Mouse (Mus musculus): ENCODE measurements at regions not wholly inside any gene's neighbourhood (a gene's known extent, or its start where the extent isn't known, plus 50 kb on each side); places are given as distances from the start of the nearest gene placed in this dataset.

DNA sequence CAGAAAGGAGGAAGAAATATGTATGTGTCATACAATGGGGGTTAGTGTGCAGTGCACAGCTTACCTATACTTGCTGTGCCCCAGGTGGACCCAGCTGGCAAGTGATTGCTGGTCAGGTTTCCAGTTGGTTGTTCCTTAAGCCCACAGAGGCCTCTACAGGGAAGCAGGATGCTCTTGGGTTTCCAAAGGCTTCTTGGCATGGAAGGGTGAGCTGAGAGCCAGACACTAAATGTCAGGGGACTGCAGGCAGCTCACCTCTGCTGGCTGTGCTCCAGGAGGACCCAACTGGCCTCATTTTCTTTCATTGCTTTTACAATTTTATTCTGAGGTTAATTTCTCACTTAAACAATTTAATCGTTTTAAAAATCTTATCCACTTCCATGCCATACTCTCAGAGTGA lies 108.1 kb downstream of the Gm10184 start:
- Histone ChIP-seq H3K4me3 (no peak overlapping the region), H3K36me3 (replicated peaks) (no peaks in the 10 kb centered on the region), H3K9me3 (no peaks in the 10 kb centered on the region), H3K4me2 (no peak overlapping the region), H3K27ac (no peak overlapping the region), H3K4me1 (no peaks in the 10 kb centered on the region), H3K27me3 (replicated peaks) (no peaks in the 10 kb centered on the region), H3K9ac (no peak overlapping the region)
- no peak for ATAC-seq (replicated peaks)
- 84% methylated on average over 1 of the region's 1 CpGs for WGBS

DNA sequence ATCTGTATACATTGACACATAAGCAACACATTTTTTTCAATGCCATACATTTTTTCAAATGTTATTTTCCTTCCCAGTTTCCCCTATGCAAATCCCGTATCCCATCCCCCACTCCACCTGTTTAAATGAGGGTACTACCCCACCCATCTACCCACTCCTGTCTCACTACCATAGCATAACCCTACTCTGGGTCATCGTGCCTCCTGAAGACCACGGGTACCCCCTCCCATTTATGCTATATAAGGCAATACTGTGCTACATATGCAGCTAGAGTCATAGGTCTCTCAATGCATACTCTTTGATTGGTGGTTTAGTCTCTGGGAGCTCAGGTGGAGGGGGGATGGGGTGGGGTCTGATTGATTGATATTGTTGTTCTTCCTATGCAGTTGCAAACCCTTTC lies 132.7 kb downstream of the Gm10184 start:
- H3K27me3 ChIP-seq (replicated peaks) = no peaks in the 10 kb centered on the region
- H3K36me3 ChIP-seq (replicated peaks) = no peaks in the 10 kb centered on the region
- H3K4me2 ChIP-seq = no peak overlapping the region
- no peak overlapping the region for H3K9ac ChIP-seq
- no peaks in the 10 kb centered on the region for H3K4me1 ChIP-seq
- 85% methylated on average over 3 of the region's 3 CpGs for WGBS
- H3K4me3 ChIP-seq = no peak overlapping the region
- no peak overlapping the region for H3K27ac ChIP-seq
- H3K9me3 ChIP-seq = no peaks in the 10 kb centered on the region
- ATAC-seq (replicated peaks) = no peak

DNA sequence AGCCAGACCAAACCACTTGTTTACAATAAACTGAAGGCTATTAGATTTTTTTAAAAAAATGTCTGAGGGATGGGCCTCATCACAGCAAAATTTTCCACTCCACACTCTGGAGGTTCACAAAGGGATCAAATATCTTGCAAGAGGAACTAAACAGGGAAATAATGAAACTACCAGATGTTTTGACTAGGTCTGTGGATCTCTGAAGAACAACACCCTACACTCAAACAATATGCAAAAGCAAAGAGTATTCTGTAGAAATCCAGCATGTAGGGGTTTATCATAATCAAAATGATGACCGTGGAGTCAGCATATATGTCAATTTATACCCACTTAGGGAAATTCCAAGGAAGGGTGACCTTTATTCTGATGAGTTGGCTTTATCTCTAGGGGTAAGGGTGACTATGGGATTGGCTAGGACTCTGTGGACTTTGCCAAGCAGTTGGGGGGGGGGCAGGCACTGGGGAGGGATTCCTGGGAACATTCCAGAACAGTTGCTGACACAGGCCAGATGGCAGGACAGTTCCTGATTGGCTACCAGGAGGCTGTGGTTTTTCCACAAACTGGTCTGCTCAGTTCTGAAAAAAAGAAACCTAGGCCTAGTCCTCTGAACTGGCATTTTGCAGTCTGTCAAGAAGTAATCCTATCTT lies 143.9 kb downstream of the Gm10184 start:
- Histone ChIP-seq H3K4me2 (no peak overlapping the region), H3K27me3 (replicated peaks) (no peaks in the 10 kb centered on the region), H3K4me3 (no peak overlapping the region), H3K27ac (no peak overlapping the region), H3K9ac (no peak overlapping the region), H3K4me1 (no peaks in the 10 kb centered on the region), H3K36me3 (replicated peaks) (no peaks in the 10 kb centered on the region), H3K9me3 (no peaks in the 10 kb centered on the region)
- 85% methylated on average over 1 of the region's 1 CpGs for WGBS
- no peak for ATAC-seq (replicated peaks)

DNA sequence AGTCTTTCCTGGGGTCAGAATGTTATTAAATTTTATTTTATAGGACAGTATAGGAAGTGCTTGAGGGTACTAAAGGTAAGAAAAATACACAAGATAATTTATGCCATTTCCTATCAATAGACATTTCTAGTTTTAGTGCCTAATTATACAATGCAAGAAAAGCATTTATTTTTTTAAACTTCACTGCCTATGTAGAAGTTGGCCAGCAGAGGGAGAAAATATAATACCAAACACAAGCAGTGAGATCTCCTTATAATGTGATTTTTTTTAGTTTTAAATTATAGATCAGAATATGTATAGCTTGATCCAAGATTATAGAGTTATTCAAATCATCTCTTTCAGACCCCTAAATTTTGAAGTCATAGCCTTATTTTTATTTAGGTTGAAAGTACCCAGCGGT lies 172.8 kb downstream of the Gm10184 start:
- Histone ChIP-seq H3K36me3 (replicated peaks) (no peaks in the 10 kb centered on the region), H3K4me3 (no peak overlapping the region), H3K27me3 (replicated peaks) (no peaks in the 10 kb centered on the region), H3K4me2 (no peak overlapping the region), H3K9me3 (no peaks in the 10 kb centered on the region), H3K27ac (no peak overlapping the region), H3K9ac (no peak overlapping the region), H3K4me1 (no peaks in the 10 kb centered on the region)
- 93% methylated on average over 1 of the region's 1 CpGs for WGBS
- ATAC-seq (replicated peaks) = no peak

DNA sequence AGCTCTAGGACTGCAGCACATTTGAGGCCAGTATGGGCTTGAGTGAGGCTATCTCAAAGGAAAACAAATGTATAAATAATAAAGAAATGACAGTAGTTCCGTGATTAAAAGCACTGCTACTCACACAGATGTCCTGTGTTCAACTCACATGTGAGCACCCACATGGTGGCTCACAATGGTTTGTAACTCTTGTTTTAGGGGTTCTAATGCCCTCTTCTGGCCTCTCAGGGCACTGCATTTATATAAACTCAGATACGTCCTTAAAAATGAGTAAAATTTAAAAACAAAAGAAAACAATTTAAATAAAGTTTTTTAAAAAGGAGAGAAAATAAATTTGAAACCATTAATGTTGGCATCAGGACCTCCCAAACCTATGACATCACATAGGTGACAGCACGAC lies 184.7 kb downstream of the Gm10184 start:
- Histone ChIP-seq H3K36me3 (replicated peaks) (no peaks in the 10 kb centered on the region), H3K27me3 (replicated peaks) (no peaks in the 10 kb centered on the region), H3K4me1 (no peaks in the 10 kb centered on the region), H3K9ac (no peak overlapping the region), H3K4me2 (no peak overlapping the region), H3K27ac (no peak overlapping the region), H3K9me3 (no peaks in the 10 kb centered on the region), H3K4me3 (no peak overlapping the region)
- ATAC-seq (replicated peaks) = no peak
- 68% methylated on average over 3 of the region's 3 CpGs for WGBS

DNA sequence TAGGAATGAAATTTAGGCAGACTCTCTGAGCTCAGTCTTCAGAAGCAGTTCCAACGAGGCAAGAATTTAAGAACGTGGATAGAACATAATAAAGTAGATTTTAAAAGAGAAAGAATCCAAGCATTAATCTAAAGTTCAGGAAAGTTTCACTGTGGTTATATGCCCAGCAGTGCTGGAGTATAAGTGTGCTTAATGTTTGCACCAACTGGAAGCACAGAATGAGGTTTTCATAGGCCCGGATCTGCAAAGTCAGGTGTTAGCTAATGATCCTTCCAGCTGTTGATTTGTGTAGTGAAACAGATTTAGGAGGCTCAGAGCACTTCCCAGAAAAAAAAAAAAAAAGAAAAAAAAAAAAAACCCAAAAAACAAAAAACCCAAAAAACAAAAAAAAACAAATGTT lies 228.5 kb downstream of the Gm10184 start:
- no peak for ATAC-seq (replicated peaks)
- H3K4me2 ChIP-seq = no peak overlapping the region
- H3K4me1 ChIP-seq = no peaks in the 10 kb centered on the region
- no peaks in the 10 kb centered on the region for H3K27me3 ChIP-seq (replicated peaks)
- H3K4me3 ChIP-seq = no peak overlapping the region
- WGBS = 64% methylated on average over 3 of the region's 3 CpGs
- H3K36me3 ChIP-seq (replicated peaks) = no peaks in the 10 kb centered on the region
- H3K9ac ChIP-seq = no peak overlapping the region
- no peaks in the 10 kb centered on the region for H3K9me3 ChIP-seq
- H3K27ac ChIP-seq = no peak overlapping the region

DNA sequence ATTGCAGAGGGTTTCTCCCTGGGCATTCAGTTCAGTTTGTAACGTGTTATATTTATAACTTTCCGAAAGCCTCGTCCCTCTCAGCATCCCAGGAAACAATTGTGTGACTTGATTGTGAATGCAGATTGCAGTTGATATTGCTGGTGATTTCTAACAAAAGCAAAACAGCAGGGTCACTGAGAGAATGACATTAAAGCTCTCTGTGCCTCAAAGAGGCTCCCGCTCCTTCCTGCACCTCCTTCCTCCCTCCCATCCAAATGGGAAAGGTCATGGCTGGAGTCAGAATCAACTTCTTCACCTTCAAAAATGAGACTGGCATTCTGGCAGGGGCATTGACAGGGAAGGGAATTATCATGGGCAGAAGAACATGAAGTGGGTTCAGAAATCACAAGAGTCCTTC lies 251.9 kb downstream of the Gm10184 start:
- Histone ChIP-seq H3K9me3 (no peaks in the 10 kb centered on the region), H3K4me1 (no peaks in the 10 kb centered on the region), H3K4me2 (no peak overlapping the region), H3K27me3 (replicated peaks) (no peaks in the 10 kb centered on the region), H3K27ac (no peak overlapping the region), H3K4me3 (no peak overlapping the region), H3K36me3 (replicated peaks) (no peaks in the 10 kb centered on the region), H3K9ac (no peak overlapping the region)
- WGBS = 33% methylated on average over 4 of the region's 4 CpGs
- ATAC-seq (replicated peaks) = no peak

DNA sequence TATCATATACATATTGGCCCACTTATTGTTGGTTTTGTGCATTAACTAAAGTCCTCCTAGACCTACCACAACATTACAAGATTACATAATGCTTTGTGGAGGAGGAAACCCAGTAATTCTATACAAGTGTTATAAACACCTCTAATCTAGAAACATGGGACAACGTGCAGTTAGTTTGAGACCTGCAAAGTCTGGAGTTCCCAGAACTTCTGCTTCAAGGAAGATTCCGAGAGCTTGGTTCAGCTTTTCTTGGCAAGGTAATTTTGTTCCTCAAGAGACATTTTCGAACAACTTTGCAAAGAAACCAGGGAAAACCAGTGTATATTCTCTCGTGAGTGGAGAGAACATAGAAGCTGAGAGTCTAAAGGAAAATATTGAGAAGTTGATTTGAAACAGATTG lies 254.0 kb downstream of the Gm10184 start:
- WGBS = 88% methylated on average over 4 of the region's 4 CpGs
- no peak for ATAC-seq (replicated peaks)
- H3K4me3 ChIP-seq = no peak overlapping the region

DNA sequence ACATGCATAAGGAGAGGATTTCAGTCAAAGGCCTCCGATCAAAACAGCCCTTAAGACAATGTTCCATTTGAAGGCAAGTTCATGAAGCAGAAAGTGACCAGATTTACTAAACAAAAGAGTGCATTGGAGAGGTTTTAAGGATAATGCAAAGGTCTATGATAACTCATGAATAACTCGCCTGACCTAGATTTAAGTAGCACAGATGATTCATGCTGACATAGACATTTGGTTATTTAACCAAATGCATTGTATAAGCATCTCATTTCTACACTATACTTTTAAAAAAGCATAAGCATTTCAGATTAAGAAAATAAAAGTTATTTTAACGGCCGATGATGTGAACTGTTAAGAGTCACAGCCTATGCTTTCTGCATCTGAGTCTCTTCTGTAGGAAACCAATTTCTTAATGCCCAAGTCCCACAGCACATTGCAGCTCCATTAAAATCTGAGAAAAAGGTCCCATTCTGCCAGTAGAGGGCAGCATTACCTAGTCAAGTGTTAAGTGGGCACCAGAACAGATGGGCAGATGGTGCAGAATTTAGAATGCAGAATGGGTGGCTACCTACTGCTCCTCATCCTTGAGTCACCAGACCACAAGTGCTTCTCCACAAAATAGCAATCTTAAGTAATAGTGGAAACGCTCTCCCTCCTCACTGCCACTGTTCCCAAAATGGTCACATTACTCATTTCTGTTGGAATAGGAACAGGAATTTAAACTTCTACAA lies 256.0 kb downstream of the Gm10184 start:
- no peak overlapping the region for H3K27ac ChIP-seq
- H3K9ac ChIP-seq = no peak overlapping the region
- no peaks in the 10 kb centered on the region for H3K27me3 ChIP-seq (replicated peaks)
- H3K36me3 ChIP-seq (replicated peaks) = no peaks in the 10 kb centered on the region
- WGBS = 60% methylated on average over 5 of the region's 5 CpGs
- H3K4me2 ChIP-seq = no peak overlapping the region
- no peak overlapping the region for H3K4me3 ChIP-seq
- peak; percentile 70; the same call in 1 of the 2 replicates for ATAC-seq (replicated peaks)
- H3K4me1 ChIP-seq = no peaks in the 10 kb centered on the region
- no peaks in the 10 kb centered on the region for H3K9me3 ChIP-seq

More for the DNA sequence above, 254.0 kb downstream of the Gm10184 start:
- Histone ChIP-seq H3K27ac (no peak overlapping the region), H3K4me2 (no peak overlapping the region), H3K4me1 (no peaks in the 10 kb centered on the region), H3K36me3 (replicated peaks) (no peaks in the 10 kb centered on the region), H3K9me3 (no peaks in the 10 kb centered on the region), H3K9ac (no peak overlapping the region), H3K27me3 (replicated peaks) (no peaks in the 10 kb centered on the region)

DNA sequence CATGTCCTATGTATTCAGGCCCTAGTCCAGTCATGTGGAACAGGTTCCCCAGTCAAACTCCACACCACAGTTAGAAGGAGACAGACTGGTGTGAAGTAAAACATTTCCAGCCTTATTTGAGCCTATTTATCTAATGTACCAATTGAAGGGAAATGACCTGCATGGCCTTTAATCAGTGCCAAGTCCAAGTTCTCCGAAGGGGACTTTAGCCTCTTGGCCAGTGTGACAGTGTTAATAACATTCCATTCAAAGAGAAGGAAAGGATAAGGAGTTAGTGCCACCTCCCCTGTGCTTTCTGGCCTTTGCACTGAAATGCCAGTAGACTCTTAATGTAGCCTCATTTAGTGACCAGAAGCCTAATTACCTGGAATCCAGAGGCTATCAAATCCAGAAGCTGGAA lies 264.2 kb downstream of the Gm10184 start:
- no peaks in the 10 kb centered on the region for H3K4me1 ChIP-seq
- ATAC-seq (replicated peaks) = no peak
- H3K4me3 ChIP-seq = no peak overlapping the region
- no peaks in the 10 kb centered on the region for H3K27me3 ChIP-seq (replicated peaks)
- no peak overlapping the region for H3K4me2 ChIP-seq
- no peaks in the 10 kb centered on the region for H3K9me3 ChIP-seq
- WGBS = 68% methylated on average over 1 of the region's 1 CpGs
- no peaks in the 10 kb centered on the region for H3K36me3 ChIP-seq (replicated peaks)
- H3K27ac ChIP-seq = no peak overlapping the region
- no peak overlapping the region for H3K9ac ChIP-seq

Data from midbrain, embryonic 15.5 days (tissue).